Mouse (Mus musculus) erythroblast, embryonic 14.5 days (primary cell): ENCODE measurements at regions not wholly inside any gene's neighbourhood (a gene's known extent, or its start where the extent isn't known, plus 50 kb on each side); places are given as distances from the start of the nearest gene placed in this dataset.

Experiments used
- GATA1 ChIP-seq: IDR thresholded peaks from 2 replicates; pipeline ENCODE4 v1.6.1; 2012; ENCODE audit warnings: low read length, inconsistent platforms, mixed read lengths
- TAL1 ChIP-seq: IDR thresholded peaks from 3 replicates; pipeline ENCODE4 v1.6.1; 2012; ENCODE audit warnings: low read length, inconsistent platforms, mixed read lengths

GRCm38 (mm10) chr15:62096778-62097177 is 1174.0 kb upstream of the A1bg start:
- TF ChIP-seq TAL1 (no peak), GATA1 (no peak)
